ENCODE assay signal across 8 mouse cellular contexts in the genomic region with DNA sequence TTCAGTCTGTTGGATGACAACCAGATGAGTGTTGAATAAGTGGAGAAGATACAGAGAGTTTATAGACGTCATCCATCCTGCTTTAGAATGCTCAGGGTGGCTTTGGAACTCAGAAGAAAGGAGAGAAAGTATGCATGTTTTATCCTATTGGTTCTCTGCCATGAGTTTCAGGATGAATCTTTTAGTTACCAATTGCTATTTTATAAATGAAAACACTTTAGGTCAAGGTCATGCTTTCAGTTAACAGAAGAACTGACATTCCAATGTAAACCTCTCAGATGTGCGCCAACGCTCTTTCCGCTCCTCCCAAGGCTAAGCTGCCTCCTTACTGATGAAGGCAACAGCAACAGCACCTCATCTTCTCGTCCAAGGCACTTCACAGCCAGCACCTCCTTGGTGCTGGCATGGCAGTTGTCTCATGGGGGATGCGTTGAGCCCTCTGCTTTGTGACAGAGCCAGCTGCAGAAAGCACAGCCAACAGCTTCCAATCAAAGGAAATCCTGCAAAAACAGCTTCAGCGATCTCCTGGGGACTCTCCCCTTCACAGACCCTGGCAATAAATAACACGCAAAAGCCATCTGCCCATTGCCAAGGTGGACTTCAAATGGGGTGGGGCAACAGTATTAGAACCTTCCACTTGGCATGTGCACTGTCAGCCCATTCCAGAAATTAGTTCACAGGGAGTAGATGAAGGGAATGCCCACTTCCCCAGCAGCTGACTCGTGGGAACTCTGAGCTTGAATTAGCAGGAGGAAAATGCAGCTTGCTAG.
DNase-seq lines count a peak whose midpoint lies in the region; ATAC-seq and TF ChIP-seq lines count a peak whose summit lies in the region.

No protein-coding gene starts in this region.

- H3K9ac ChIP-seq in lung, embryonic 16.5 days (ENCODE audit: low read length): peak overlapping the region; percentile 51; the same call in 1 of the 2 replicates
- no peak overlapping the region for H3K9ac ChIP-seq in heart, postnatal 0 days (replicated peaks; ENCODE audit: low read depth, low read length)
- no peak overlapping the region for H3K9ac ChIP-seq in liver, postnatal 0 days (replicated peaks)

- TF ChIP-seq CTCF in lung, adult 2 months (IDR thresholded peaks at IDR 0.05; ENCODE audit: insufficient read depth, low read length): no peak
- no peak for TF ChIP-seq CTCF in heart, postnatal 0 days (IDR thresholded peaks at IDR 0.05; ENCODE audit: low read depth)
- no peak for TF ChIP-seq CTCF in liver, postnatal 0 days (IDR thresholded peaks at IDR 0.05; ENCODE audit: low read depth)

- H3K36me3 ChIP-seq in lung, embryonic 16.5 days (ENCODE audit: control insufficient read depth, insufficient read depth, low read length): no peaks in the 10 kb centered on the region
- no peaks in the 10 kb centered on the region for H3K36me3 ChIP-seq in heart, postnatal 0 days (replicated peaks; ENCODE audit: control insufficient read depth, insufficient read depth, low read length)
- H3K36me3 ChIP-seq in liver, postnatal 0 days (replicated peaks; ENCODE audit: insufficient read depth, low read length): no peaks in the 10 kb centered on the region

- peak; percentile 20 to 40 for DNase-seq in cerebellum, postnatal 14 days
- DNase-seq in cerebellum, adult 9-10 months: no peak
- no peak for DNase-seq in lung, adult 2 months
- DNase-seq in heart, postnatal 0 days (ENCODE audit: low spot score): peak; percentile 34
- DNase-seq in liver, postnatal 0 days: no peak
- DNase-seq in testis, postnatal 14 days (ENCODE audit: low spot score): peak; percentile 15

- no peaks in the 10 kb centered on the region for H3K9me3 ChIP-seq in lung, embryonic 16.5 days (ENCODE audit: control insufficient read depth, low read length)
- H3K9me3 ChIP-seq in heart, postnatal 0 days (replicated peaks; ENCODE audit: control insufficient read depth, low read length): no peaks in the 10 kb centered on the region
- no peaks in the 10 kb centered on the region for H3K9me3 ChIP-seq in liver, postnatal 0 days (ENCODE audit: low read length)

- H3K4me2 ChIP-seq in lung, embryonic 16.5 days (ENCODE audit: low read depth, low read length): peak overlapping the region; percentile 38
- peak overlapping the region; percentile 38 for H3K4me2 ChIP-seq in heart, postnatal 0 days (ENCODE audit: low read depth, low read length)
- peak overlapping the region; percentile 59 for H3K4me2 ChIP-seq in liver, postnatal 0 days (ENCODE audit: low read depth, low read length)

- peak overlapping the region; percentile 8 for H3K4me3 ChIP-seq in lung, embryonic 16.5 days (ENCODE audit: low read length)
- no peak overlapping the region for H3K4me3 ChIP-seq in lung, adult 2 months (replicated peaks; ENCODE audit: extremely low read depth, low read depth, low read length)
- H3K4me3 ChIP-seq in heart, postnatal 0 days (ENCODE audit: low read depth, low read length): peak overlapping the region; percentile 14; the same call in 1 of the 2 replicates
- H3K4me3 ChIP-seq in liver, postnatal 0 days (ENCODE audit: low read depth, low read length): no peak overlapping the region

- peak overlapping the region; percentile 99 for H3K27ac ChIP-seq in lung, embryonic 16.5 days (ENCODE audit: low read length)
- H3K27ac ChIP-seq in heart, postnatal 0 days (ENCODE audit: low read depth): peak overlapping the region; percentile 94
- peak overlapping the region; percentile 34 for H3K27ac ChIP-seq in liver, postnatal 0 days (ENCODE audit: low read depth)

- no peak for TF ChIP-seq EP300 in heart, postnatal 0 days (IDR thresholded peaks at IDR 0.05; ENCODE audit: low read depth)
- no peak for TF ChIP-seq EP300 in liver, postnatal 0 days (IDR thresholded peaks at IDR 0.05; ENCODE audit: low read depth)

- peaks cover 15% of the 10 kb centered on the region for H3K4me1 ChIP-seq in lung, embryonic 16.5 days (replicated peaks; ENCODE audit: control insufficient read depth, insufficient read depth, low read length)
- peaks cover 3% of the 10 kb centered on the region for H3K4me1 ChIP-seq in lung, adult 2 months (ENCODE audit: control insufficient read depth, insufficient read depth, low read length)
- H3K4me1 ChIP-seq in heart, postnatal 0 days (ENCODE audit: control insufficient read depth, insufficient read depth): peaks cover 12% of the 10 kb centered on the region; the same call in 1 of the 2 replicates
- no peaks in the 10 kb centered on the region for H3K4me1 ChIP-seq in liver, postnatal 0 days (ENCODE audit: insufficient read depth)

- no peaks in the 10 kb centered on the region for H3K27me3 ChIP-seq in lung, embryonic 16.5 days (ENCODE audit: control insufficient read depth, insufficient read depth, low read depth, low read length)
- no peaks in the 10 kb centered on the region for H3K27me3 ChIP-seq in heart, postnatal 0 days (ENCODE audit: control insufficient read depth, insufficient read depth, low read length)
- H3K27me3 ChIP-seq in liver, postnatal 0 days (ENCODE audit: insufficient read depth, low read length): no peaks in the 10 kb centered on the region

- TF ChIP-seq POLR2A in lung, adult 2 months (IDR thresholded peaks at IDR 0.05; ENCODE audit: borderline replicate concordance, extremely low read depth, low read depth, low read length): no peak

- peak; percentile 70 for ATAC-seq in lung, embryonic 16.5 days (ENCODE audit: low read depth)
- peak; percentile 26; the same call in 1 of the 2 replicates for ATAC-seq in heart, postnatal 0 days (ENCODE audit: insufficient read depth, low read depth)
- no peak for ATAC-seq in liver, postnatal 0 days
- ATAC-seq in megakaryocyte-erythroid progenitor cell, adult 5-6 weeks (replicated peaks; ENCODE audit: low FRiP score, low TSS enrichment, poor library complexity, severe bottlenecking): no peak

- 24% methylated on average over 9 of the region's 9 CpGs for WGBS in lung, embryonic 16.5 days
- WGBS in lung, adult 2 months: 25% methylated on average over 9 of the region's 9 CpGs
- WGBS in heart, postnatal 0 days: 40% methylated on average over 9 of the region's 9 CpGs
- WGBS in liver, postnatal 0 days (ENCODE audit: insufficient replicate concordance): 49% methylated on average over 9 of the region's 9 CpGs

Comparison
In these comparisons a context has a peak if more than half of its experiments do, and no peak if none do; other contexts are left out.
1. DNase-seq: peak in cerebellum, postnatal 14 days (2 of 2), heart, postnatal 0 days (single experiment) and testis, postnatal 14 days (single experiment); none in cerebellum, adult 9-10 months (single experiment), lung, adult 2 months (single experiment) and liver, postnatal 0 days (single experiment).
2. H3K4me3 ChIP-seq: peak in lung, embryonic 16.5 days (single experiment) and heart, postnatal 0 days (single experiment); none in lung, adult 2 months (single experiment) and liver, postnatal 0 days (single experiment).
3. ATAC-seq: peak in lung, embryonic 16.5 days (single experiment) and heart, postnatal 0 days (single experiment); none in liver, postnatal 0 days (single experiment) and megakaryocyte-erythroid progenitor cell, adult 5-6 weeks (single experiment).
4. H3K27ac ChIP-seq: peak in every context shown above with its lines; median percentile 99 in lung, embryonic 16.5 days; 94 in heart, postnatal 0 days; 34 in liver, postnatal 0 days.
5. Peak in every context shown above with its lines, with median percentiles within 50 percentile points of each other: H3K4me2 ChIP-seq.